Mouse (Mus musculus) liver, embryonic 15.5 days (tissue): Measurements from ENCODE around the gene Art5. TPM values are rescaled to one million over a fixed set of nuclear protein-coding genes. Genes with fewer than 3 reads are reported as not detected.

Source experiments
- polyA plus RNA-seq: library from polyadenylated mRNA; unstranded; fragments of >200 nt; fragmentation: Nextera tagmentation; extraction: Ambion mirVana; gene quantifications from 2 replicates; pipeline ENCODE4 v1.2.1, GENCODE M21; 2015

The Art5 gene
- polyA plus RNA-seq, 1 experiment from 2014 or later: 0.30 TPM

Other genes with a start within 250 kb of the Art5 start
- 44.5 and 48.0 TPM in 2 replicates for gene Anapc15, start 245.8 kb downstream of the Art5 start, polyA plus RNA-seq
- gene Folr1, start 238.7 kb downstream of the Art5 start, polyA plus RNA-seq: 0.24 and 0.62 TPM in 2 replicates
- 68.8 and 69.0 TPM in 2 replicates for gene Lamtor1, start 203.6 kb downstream of the Art5 start, polyA plus RNA-seq
- 0.08 and 0.15 TPM in 2 replicates for gene Tomt, start 203.1 kb downstream of the Art5 start, polyA plus RNA-seq
- 1.6 and 1.7 TPM in 2 replicates for gene Lrrc51, start 175.6 kb downstream of the Art5 start, polyA plus RNA-seq
- 30.1 and 33.6 TPM in 2 replicates for gene Numa1, start 175.4 kb downstream of the Art5 start, polyA plus RNA-seq
- gene Il18bp, start 90.8 kb downstream of the Art5 start, polyA plus RNA-seq: 22.9 and 31.8 TPM in 2 replicates
- 11.5 and 14.4 TPM in 2 replicates for gene Rnf121, start 44.0 kb downstream of the Art5 start, polyA plus RNA-seq
- gene Xndc1, start 44.0 kb downstream of the Art5 start, polyA plus RNA-seq: 11.4 and 13.3 TPM in 2 replicates
- 0.30 TPM in 1 of 2 replicates, not detected in the other for gene Xntrpc, start 43.8 kb downstream of the Art5 start, polyA plus RNA-seq
- gene Trpc2, start 26.4 kb downstream of the Art5 start, polyA plus RNA-seq: 0.36 TPM in 1 of 2 replicates, not detected in the other
- 0.77 and 1.6 TPM in 2 replicates for gene Art1, start 7.7 kb downstream of the Art5 start, polyA plus RNA-seq
- gene Chrna10, start 7.3 kb upstream of the Art5 start, polyA plus RNA-seq: not detected in 2 replicates
- gene Nup98, start 100.7 kb upstream of the Art5 start, polyA plus RNA-seq: 13.4 and 13.5 TPM in 2 replicates
- gene Pgap2, start 100.7 kb upstream of the Art5 start, polyA plus RNA-seq: 22.2 and 23.5 TPM in 2 replicates
- gene Rhog, start 146.6 kb upstream of the Art5 start, polyA plus RNA-seq: 57.4 and 62.3 TPM in 2 replicates
- 14.9 and 16.5 TPM in 2 replicates for gene Stim1, start 158.3 kb upstream of the Art5 start, polyA plus RNA-seq